Mouse (Mus musculus): Measurements from ENCODE around the gene Secisbp2. TPM values are rescaled to one million over a fixed set of nuclear protein-coding genes. Genes with fewer than 3 reads are reported as not detected.

Gene Secisbp2
- polyA plus RNA-seq, 1 experiment: 8.7 TPM

DNA sequence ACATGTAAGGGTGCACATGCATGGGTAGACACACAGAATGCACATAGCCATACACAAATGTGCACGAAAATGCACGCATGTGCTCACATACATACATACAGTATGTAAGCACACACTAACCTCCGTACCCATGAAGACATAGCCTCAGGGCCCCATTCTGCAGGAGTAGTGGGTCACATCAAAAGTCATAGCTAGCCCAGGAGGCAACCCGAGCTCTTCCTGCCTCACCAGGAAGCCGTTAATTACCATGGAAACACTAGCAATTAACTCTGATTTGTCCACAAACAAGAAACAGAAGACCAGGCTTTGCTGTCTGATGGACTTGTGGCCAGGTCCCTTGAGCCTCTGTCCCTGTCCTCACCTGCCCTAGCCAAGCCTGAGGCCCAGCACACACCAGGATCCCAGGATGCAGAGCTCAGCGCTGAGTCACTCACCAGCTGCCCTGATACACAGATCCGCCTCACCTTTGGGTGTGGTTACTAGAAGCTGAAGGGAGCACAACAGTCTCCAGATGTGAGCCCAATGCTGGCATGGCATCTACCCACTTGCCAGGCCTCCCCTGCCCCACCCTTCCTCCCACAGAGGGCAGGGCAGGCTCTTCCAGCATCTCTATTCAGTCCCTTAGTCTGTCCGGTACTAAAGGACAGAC is 74.6 kb downstream of the Secisbp2 start:
- Histone ChIP-seq H3ac (ENCODE audit: control insufficient read depth, insufficient read length) (no peak overlapping the region), H3K4me2 (ENCODE audit: low read depth) (no peak overlapping the region), H3K27me3 (ENCODE audit: control insufficient read depth, insufficient read depth, insufficient read length) (no peaks in the 10 kb centered on the region), H3K4me3 (no peak overlapping the region), H3K36me3 (ENCODE audit: control insufficient read depth, insufficient read depth) (no peaks in the 10 kb centered on the region), H3K79me2 (ENCODE audit: control insufficient read depth, insufficient read depth) (no peaks in the 10 kb centered on the region)
- TF ChIP-seq CEBPB (IDR thresholded peaks at IDR 0.05; ENCODE audit: insufficient read depth, poor library complexity, severe bottlenecking) (no peak), TCF12 (IDR thresholded peaks at IDR 0.05; ENCODE audit: insufficient read depth, poor library complexity, severe bottlenecking) (no peak), MYOG (IDR thresholded peaks at IDR 0.05; ENCODE audit: control insufficient read depth in 1 of 3, insufficient read depth in 1 of 3, insufficient read length in 2 of 3, low read depth in 2 of 3) (no peak), SRF (IDR thresholded peaks at IDR 0.05; ENCODE audit: control insufficient read depth, insufficient read length, low read depth) (no peak), MYOD1 (IDR thresholded peaks at IDR 0.05; ENCODE audit: control insufficient read depth in 1 of 3, insufficient read length in 2 of 3, low read depth in 2 of 3) (no peak), REST (IDR thresholded peaks at IDR 0.05; ENCODE audit: insufficient read depth, insufficient read length) (no peak), USF1 (IDR thresholded peaks at IDR 0.05; ENCODE audit: low read depth) (no peak), E2F4 (IDR thresholded peaks at IDR 0.05; ENCODE audit: insufficient read depth) (no peak), POLR2A (IDR thresholded peaks at IDR 0.05; ENCODE audit: insufficient read length, low read depth) (no peak), TCF3 (IDR thresholded peaks at IDR 0.05; ENCODE audit: insufficient read length, low read depth) (no peak)

GRCm38 (mm10) chr13:51727364-51727763 is 75.9 kb downstream of the Secisbp2 start:
- H3K27me3 ChIP-seq (ENCODE audit: control insufficient read depth, insufficient read depth, insufficient read length): no peaks in the 10 kb centered on the region
- TF ChIP-seq MYOG (IDR thresholded peaks at IDR 0.05; ENCODE audit: control insufficient read depth in 1 of 3, insufficient read depth in 1 of 3, insufficient read length in 2 of 3, low read depth in 2 of 3): no peak
- no peak for TF ChIP-seq CEBPB (IDR thresholded peaks at IDR 0.05; ENCODE audit: insufficient read depth, poor library complexity, severe bottlenecking)
- no peak for TF ChIP-seq USF1 (IDR thresholded peaks at IDR 0.05; ENCODE audit: low read depth)
- TF ChIP-seq SRF (IDR thresholded peaks at IDR 0.05; ENCODE audit: control insufficient read depth, insufficient read length, low read depth): no peak
- no peak for TF ChIP-seq REST (IDR thresholded peaks at IDR 0.05; ENCODE audit: insufficient read depth, insufficient read length)
- TF ChIP-seq POLR2A (IDR thresholded peaks at IDR 0.05; ENCODE audit: insufficient read length, low read depth): no peak
- no peak for TF ChIP-seq E2F4 (IDR thresholded peaks at IDR 0.05; ENCODE audit: insufficient read depth)
- TF ChIP-seq MYOD1 (IDR thresholded peaks at IDR 0.05; ENCODE audit: control insufficient read depth in 1 of 3, insufficient read length in 2 of 3, low read depth in 2 of 3): no peak
- no peak for TF ChIP-seq TCF12 (IDR thresholded peaks at IDR 0.05; ENCODE audit: insufficient read depth, poor library complexity, severe bottlenecking)
- TF ChIP-seq POLR2AphosphoS2 (IDR thresholded peaks at IDR 0.05; ENCODE audit: insufficient read length, low read depth): no peak
- no peaks in the 10 kb centered on the region for H3K36me3 ChIP-seq (ENCODE audit: control insufficient read depth, insufficient read depth)
- H3K4me3 ChIP-seq: no peak overlapping the region
- H3ac ChIP-seq (ENCODE audit: control insufficient read depth, insufficient read length): no peak overlapping the region
- H3K79me2 ChIP-seq (ENCODE audit: control insufficient read depth, insufficient read depth): no peaks in the 10 kb centered on the region
- no peak overlapping the region for H3K4me2 ChIP-seq (ENCODE audit: low read depth)

GRCm38 (mm10) chr13:51729887-51730361 is 78.4 kb downstream of the Secisbp2 start:
- Histone ChIP-seq H3K27me3 (ENCODE audit: control insufficient read depth, insufficient read depth, insufficient read length) (no peaks in the 10 kb centered on the region), H3K79me2 (ENCODE audit: control insufficient read depth, insufficient read depth) (no peaks in the 10 kb centered on the region), H3ac (ENCODE audit: control insufficient read depth, insufficient read length) (no peak overlapping the region), H3K4me3 (no peak overlapping the region), H3K36me3 (ENCODE audit: control insufficient read depth, insufficient read depth) (no peaks in the 10 kb centered on the region), H3K4me2 (ENCODE audit: low read depth) (peak overlapping the region; percentile 13)
- no peak for TF ChIP-seq TCF12 (IDR thresholded peaks at IDR 0.05; ENCODE audit: insufficient read depth, poor library complexity, severe bottlenecking)
- no peak for TF ChIP-seq REST (IDR thresholded peaks at IDR 0.05; ENCODE audit: insufficient read depth, insufficient read length)
- TF ChIP-seq TCF3 (IDR thresholded peaks at IDR 0.05; ENCODE audit: insufficient read length, low read depth): no peak
- no peak for TF ChIP-seq MAX (IDR thresholded peaks at IDR 0.05; ENCODE audit: low read depth)
- no peak for TF ChIP-seq E2F4 (IDR thresholded peaks at IDR 0.05; ENCODE audit: insufficient read depth)
- TF ChIP-seq MYOG (IDR thresholded peaks at IDR 0.05; ENCODE audit: control insufficient read depth in 1 of 3, insufficient read depth in 1 of 3, insufficient read length in 2 of 3, low read depth in 2 of 3): no peak
- TF ChIP-seq POLR2AphosphoS2 (IDR thresholded peaks at IDR 0.05; ENCODE audit: insufficient read length, low read depth): no peak
- TF ChIP-seq CEBPB (IDR thresholded peaks at IDR 0.05; ENCODE audit: insufficient read depth, poor library complexity, severe bottlenecking): no peak
- TF ChIP-seq SRF (IDR thresholded peaks at IDR 0.05; ENCODE audit: control insufficient read depth, insufficient read length, low read depth): no peak
- no peak for TF ChIP-seq MYOD1 (IDR thresholded peaks at IDR 0.05; ENCODE audit: control insufficient read depth in 1 of 3, insufficient read length in 2 of 3, low read depth in 2 of 3)
- TF ChIP-seq USF1 (IDR thresholded peaks at IDR 0.05; ENCODE audit: low read depth): no peak
- TF ChIP-seq POLR2A (IDR thresholded peaks at IDR 0.05; ENCODE audit: insufficient read length, low read depth): no peak

- H3K79me2 ChIP-seq (ENCODE audit: control insufficient read depth, insufficient read depth): no peaks in the 10 kb centered on the region
- H3K4me3 ChIP-seq: no peak overlapping the region
- TF ChIP-seq USF1 (IDR thresholded peaks at IDR 0.05; ENCODE audit: low read depth) (no peak), POLR2A (IDR thresholded peaks at IDR 0.05; ENCODE audit: insufficient read length, low read depth) (no peak), CEBPB (IDR thresholded peaks at IDR 0.05; ENCODE audit: insufficient read depth, poor library complexity, severe bottlenecking) (no peak), MYOG (IDR thresholded peaks at IDR 0.05; ENCODE audit: control insufficient read depth in 1 of 3, insufficient read depth in 1 of 3, insufficient read length in 2 of 3, low read depth in 2 of 3) (no peak), SRF (IDR thresholded peaks at IDR 0.05; ENCODE audit: control insufficient read depth, insufficient read length, low read depth) (no peak), POLR2AphosphoS2 (IDR thresholded peaks at IDR 0.05; ENCODE audit: insufficient read length, low read depth) (no peak), MYOD1 (IDR thresholded peaks at IDR 0.05; ENCODE audit: control insufficient read depth in 1 of 3, insufficient read length in 2 of 3, low read depth in 2 of 3) (no peak), TCF3 (IDR thresholded peaks at IDR 0.05; ENCODE audit: insufficient read length, low read depth) (no peak), E2F4 (IDR thresholded peaks at IDR 0.05; ENCODE audit: insufficient read depth) (no peak), REST (IDR thresholded peaks at IDR 0.05; ENCODE audit: insufficient read depth, insufficient read length) (no peak), TCF12 (IDR thresholded peaks at IDR 0.05; ENCODE audit: insufficient read depth, poor library complexity, severe bottlenecking) (no peak), MAX (IDR thresholded peaks at IDR 0.05; ENCODE audit: low read depth) (no peak)
- H3K27me3 ChIP-seq (ENCODE audit: control insufficient read depth, insufficient read depth, insufficient read length): no peaks in the 10 kb centered on the region
- no peaks in the 10 kb centered on the region for H3K36me3 ChIP-seq (ENCODE audit: control insufficient read depth, insufficient read depth)
- no peak overlapping the region for H3ac ChIP-seq (ENCODE audit: control insufficient read depth, insufficient read length)
- H3K4me2 ChIP-seq (ENCODE audit: low read depth): no peak overlapping the region
Observed at GRCm38 (mm10) chr13:51731474-51731873, 80.0 kb downstream of the Secisbp2 start.
